16 mouse cellular contexts compared by ENCODE assay signal in genomic region chr16:33895690-33896089, GRCm38 (mm10).
DNase-seq lines count a peak whose midpoint lies in the region; ATAC-seq lines count a peak whose summit lies in the region.
"Had no signal": no experiment of that assay in that cellular context is flagged by ENCODE, and none has a peak within 500 bp of the region (broad histone marks: within the 10 kb centered on the region; RNA-seq: fewer than 3 reads in every experiment).

No protein-coding gene starts in this region.

- H3K9me3 ChIP-seq in liver, embryonic 16.5 days (replicated peaks; ENCODE audit: control insufficient read depth, low read length): no peaks in the 10 kb centered on the region
- H3K9me3 ChIP-seq: hindbrain, embryonic 10.5 days; liver, embryonic 15.5 days; neural tube, embryonic 12.5 days had no signal

- H3K4me2 ChIP-seq in liver, embryonic 16.5 days (ENCODE audit: low read depth, low read length): no peak overlapping the region
- H3K4me2 ChIP-seq: liver, embryonic 15.5 days; neural tube, embryonic 12.5 days had no signal

- ATAC-seq in liver, embryonic 16.5 days (ENCODE audit: low read depth): 0 out of 2 replicates have a peak, but pooled peaks have one; percentile 14
- ATAC-seq: intestine, postnatal 0 days had no signal

- no peaks in the 10 kb centered on the region for H3K27me3 ChIP-seq in liver, embryonic 16.5 days (ENCODE audit: control insufficient read depth, insufficient read depth, low read depth, low read length)
- H3K27me3 ChIP-seq: liver, embryonic 15.5 days; neural tube, embryonic 12.5 days had no signal

- H3K36me3 ChIP-seq in liver, embryonic 16.5 days (ENCODE audit: control insufficient read depth, insufficient read depth): no peaks in the 10 kb centered on the region
- H3K36me3 ChIP-seq: hindbrain, embryonic 10.5 days; liver, embryonic 15.5 days; neural tube, embryonic 12.5 days had no signal

- DNase-seq in liver: no peak
- DNase-seq in adrenal gland, postnatal 25 days: peak; percentile 35
- peak; percentile 81 for DNase-seq in kidney, adult 9 months
- peak; percentile 60 for DNase-seq in lung, postnatal 36 days
- DNase-seq in heart, adult 18-20 months: no peak
- no peak for DNase-seq in layer of hippocampus, postnatal 10 days (ENCODE audit: low spot score in 2 of 2)
- DNase-seq: cerebellum, postnatal 25 days; midbrain, embryonic 14.5 days; right cerebral cortex, adult 18-20 months; thymus, postnatal 4 days had no signal

- no peak overlapping the region for H3K27ac ChIP-seq in liver, embryonic 16.5 days (ENCODE audit: low read length)
- H3K27ac ChIP-seq: hindbrain, embryonic 10.5 days; liver, embryonic 15.5 days; neural tube, embryonic 12.5 days had no signal

- H3K9ac ChIP-seq in liver, embryonic 16.5 days (ENCODE audit: low read depth, low read length): no peak overlapping the region
- H3K9ac ChIP-seq: liver, embryonic 15.5 days; neural tube, embryonic 12.5 days had no signal

- peaks cover 23% of the 10 kb centered on the region for H3K4me1 ChIP-seq in liver, embryonic 16.5 days (ENCODE audit: control insufficient read depth, low read depth, low read length)

- H3K4me3 ChIP-seq in liver, embryonic 16.5 days (ENCODE audit: low read depth, low read length): no peak overlapping the region
- H3K4me3 ChIP-seq: erythroblast, embryonic 14.5 days; hindbrain, embryonic 10.5 days; liver, embryonic 15.5 days; neural tube, embryonic 12.5 days had no signal

- WGBS in liver, embryonic 16.5 days (ENCODE audit: insufficient replicate concordance): 46% methylated on average over 7 of the region's 7 CpGs

Comparison
In these comparisons a context has a peak if more than half of its experiments do, and no peak if none do; other contexts are left out.
1. DNase-seq: peak in adrenal gland, postnatal 25 days (single experiment), kidney, adult 9 months (single experiment) and lung, postnatal 36 days (single experiment); none in liver (single experiment), heart, adult 18-20 months (0 of 2) and layer of hippocampus, postnatal 10 days (0 of 2).